Mouse (Mus musculus) adrenal gland, postnatal 36 days (tissue): ENCODE results near the gene Agfg2. TPM values are rescaled to one million over a fixed set of nuclear protein-coding genes. Genes with fewer than 3 reads are reported as not detected.

Experiments
- DNase-seq, 2 experiments: peaks; one replicate each; pipeline ENCODE4 v3.0.0; 2021; ENCODE audit warnings: mixed read lengths in 1 of 2
- total RNA-seq, 2 experiments: library from RNA; stranded (reverse); gene quantifications; 2 replicates each; pipeline ENCODE4 v1.2.3; 2021

The Agfg2 gene
- total RNA-seq, 2 experiments from 2014 or later = 30.4 to 30.6 TPM

- no peak for DNase-seq
Observed at GRCm38 (mm10) chr5:137609292-137609691, 75.2 kb downstream of the Agfg2 start.

- DNase-seq = no peak
Observed at GRCm38 (mm10) chr5:137608654-137609190, 75.8 kb downstream of the Agfg2 start.

GRCm38 (mm10) chr5:137607860-137608653 is 76.5 kb downstream of the Agfg2 start:
- DNase-seq = no peak

- DNase-seq = peak; percentile 37 to 46
Observed at GRCm38 (mm10) chr5:137601365-137601729, 83.2 kb downstream of the Agfg2 start.

- DNase-seq = peak; percentile 97
Observed at GRCm38 (mm10) chr5:137600619-137601364, 83.7 kb downstream of the Agfg2 start, which contains the start of gene Mospd3. Gene Mospd3 (minus strand): TSS chr5:137601058.

Other genes starting within 250 kb of the Agfg2 start
- gene Zan, start 207.7 kb downstream of the Agfg2 start, total RNA-seq = under 1 TPM in 1 of 2 experiments, not detected in 1; 0.03 TPM
- 10 to 100 TPM; 25.6 to 27.0 TPM for gene Pop7, start 182.2 kb downstream of the Agfg2 start, total RNA-seq
- gene Gigyf1, start 166.2 kb downstream of the Agfg2 start, total RNA-seq = 10 to 100 TPM; 32.0 to 32.8 TPM
- gene Epo, start 151.5 kb downstream of the Agfg2 start, total RNA-seq = not detected
- 100 to 1,000 TPM; 544 to 638 TPM for gene Gnb2, start 151.2 kb downstream of the Agfg2 start, total RNA-seq
- gene Actl6b, start 131.2 kb downstream of the Agfg2 start, total RNA-seq = 1 to 10 TPM; 2.6 to 3.3 TPM
- gene Tfr2, start 114.9 kb downstream of the Agfg2 start, total RNA-seq = 1 to 10 TPM in 1 of 2 experiments, under 1 TPM in 1; 0.95 to 1.1 TPM
- 10 to 100 TPM; 45.6 to 47.8 TPM for gene Mospd3, start 83.7 kb downstream of the Agfg2 start, total RNA-seq
- gene Pcolce, start 70.9 kb downstream of the Agfg2 start, total RNA-seq = 100 to 1,000 TPM; 874 to 904 TPM
- 1 to 10 TPM in 1 of 2 experiments, under 1 TPM in 1; 0.93 to 1.7 TPM for gene Fbxo24, start 55.7 kb downstream of the Agfg2 start, total RNA-seq
- 10 to 100 TPM; 23.5 to 36.1 TPM for gene Lrch4, start 55.6 kb downstream of the Agfg2 start, total RNA-seq
- 1 to 10 TPM; 7.9 to 9.6 TPM for gene Gm20605, start 55.6 kb downstream of the Agfg2 start, total RNA-seq
- gene Sap25, start 43.4 kb downstream of the Agfg2 start, total RNA-seq = 1 to 10 TPM; 1.9 to 7.8 TPM
- gene Irs3, start 39.0 kb downstream of the Agfg2 start, total RNA-seq = 1 to 10 TPM; 4.8 to 6.2 TPM
- 1 to 10 TPM; 3.1 to 3.2 TPM for gene Nyap1, start 56.9 kb upstream of the Agfg2 start, total RNA-seq
- 10 to 100 TPM; 79.5 to 84.6 TPM for gene Tsc22d4, start 61.0 kb upstream of the Agfg2 start, total RNA-seq
- gene Ppp1r35, start 94.1 kb upstream of the Agfg2 start, total RNA-seq = 10 to 100 TPM; 24.6 to 28.4 TPM
- gene Mepce, start 102.9 kb upstream of the Agfg2 start, total RNA-seq = 10 to 100 TPM; 52.0 to 56.4 TPM
- gene Zcwpw1, start 103.1 kb upstream of the Agfg2 start, total RNA-seq = 1 to 10 TPM; 2.3 to 3.0 TPM
- gene Pilra, start 151.6 kb upstream of the Agfg2 start, total RNA-seq = 1 to 10 TPM; 2.4 to 3.9 TPM
- 1 to 10 TPM; 1.3 to 1.5 TPM for gene Pilrb1, start 173.4 kb upstream of the Agfg2 start, total RNA-seq
- 1 to 10 TPM in 1 of 2 experiments, under 1 TPM in 1; 0.76 to 1.4 TPM for gene Pilrb2, start 187.1 kb upstream of the Agfg2 start, total RNA-seq
- gene Cyp3a13, start 236.9 kb upstream of the Agfg2 start, total RNA-seq = under 1 TPM; 0.13 to 0.33 TPM